Mouse (Mus musculus) thymus, postnatal 25 days (tissue): ENCODE results near the gene Slc20a1.

ENCODE experiments used
- DNase-seq: peaks from one replicate; pipeline ENCODE4 v3.0.0; 2022

The Slc20a1 gene

GRCm38 (mm10) chr2:129186291-129186919 is 12.2 kb upstream of the Slc20a1 start:
- peak; percentile 44 for DNase-seq

GRCm38 (mm10) chr2:129192392-129193150 is 6.0 kb upstream of the Slc20a1 start:
- no peak for DNase-seq

GRCm38 (mm10) chr2:129196317-129196716 is 2.2 kb upstream of the Slc20a1 start:
- no peak for DNase-seq

- DNase-seq: no peak
These were observed 1.4 kb upstream of the Slc20a1 start for GRCm38 (mm10) chr2:129197197-129197596.

DNA sequence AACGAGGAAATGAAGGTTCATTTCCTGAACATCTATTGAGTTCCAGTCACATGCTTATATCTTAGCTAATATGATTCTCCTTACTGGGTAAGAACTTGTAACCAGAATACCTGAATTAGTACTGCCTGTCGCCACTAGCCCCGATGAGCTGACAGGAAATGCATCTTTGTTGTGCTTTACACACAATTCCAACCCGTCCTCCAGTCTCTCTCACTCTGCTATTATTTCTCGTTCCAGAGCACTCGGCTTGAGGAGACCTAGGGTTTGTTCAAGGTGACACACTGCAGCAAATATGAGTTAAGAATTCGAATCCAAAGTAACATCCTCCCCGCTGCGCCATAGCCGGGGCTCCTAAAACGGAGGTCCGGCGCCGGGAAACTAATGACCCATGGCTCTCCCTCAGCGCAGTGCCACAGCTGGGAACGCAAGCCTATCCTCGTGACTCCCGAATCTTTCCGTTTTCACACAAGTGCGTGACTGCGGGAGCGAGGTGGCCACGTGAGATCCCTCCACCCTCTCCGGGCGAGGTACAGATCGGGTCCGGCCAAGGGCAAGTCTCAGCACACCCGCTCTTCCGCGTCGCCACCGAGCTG is 625 bp upstream of the Slc20a1 start:
- no peak for DNase-seq

DNA sequence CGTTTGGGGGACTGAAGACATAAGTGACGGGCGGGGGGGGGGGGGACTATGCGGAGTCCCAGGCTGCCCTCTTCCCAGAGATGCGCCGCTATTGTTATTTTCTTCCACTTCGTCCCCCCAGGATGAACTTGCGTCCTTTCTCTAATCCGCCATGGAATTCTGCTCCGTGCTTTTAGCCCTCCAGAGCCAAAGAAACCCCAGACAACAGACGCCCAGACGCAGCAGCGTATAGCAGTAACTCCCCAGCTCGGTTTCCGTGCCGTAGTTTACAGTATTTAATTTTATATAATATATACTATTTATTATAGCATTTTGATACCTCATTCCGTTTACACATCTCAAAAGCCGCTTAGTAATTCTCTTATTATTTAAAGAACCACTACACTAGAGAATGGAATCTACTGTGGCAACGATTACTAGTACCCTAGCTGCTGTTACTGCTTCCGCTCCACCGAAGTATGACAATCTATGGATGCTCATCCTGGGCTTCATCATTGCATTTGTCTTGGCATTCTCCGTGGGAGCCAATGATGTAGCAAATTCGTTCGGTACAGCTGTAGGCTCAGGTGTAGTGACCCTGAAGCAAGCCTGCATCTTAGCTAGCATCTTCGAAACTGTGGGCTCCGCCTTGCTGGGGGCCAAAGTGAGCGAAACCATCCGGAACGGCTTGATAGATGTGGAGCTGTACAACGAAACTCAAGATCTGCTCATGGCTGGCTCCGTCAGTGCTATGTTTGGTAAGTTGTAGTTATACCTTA is 943 bp downstream of the Slc20a1 start:
- DNase-seq: no peak

GRCm38 (mm10) chr2:129205000-129205399 is 6.4 kb downstream of the Slc20a1 start:
- DNase-seq: no peak

- DNase-seq: no peak
These were observed 8.3 kb downstream of the Slc20a1 start for GRCm38 (mm10) chr2:129206824-129207223.

DNA sequence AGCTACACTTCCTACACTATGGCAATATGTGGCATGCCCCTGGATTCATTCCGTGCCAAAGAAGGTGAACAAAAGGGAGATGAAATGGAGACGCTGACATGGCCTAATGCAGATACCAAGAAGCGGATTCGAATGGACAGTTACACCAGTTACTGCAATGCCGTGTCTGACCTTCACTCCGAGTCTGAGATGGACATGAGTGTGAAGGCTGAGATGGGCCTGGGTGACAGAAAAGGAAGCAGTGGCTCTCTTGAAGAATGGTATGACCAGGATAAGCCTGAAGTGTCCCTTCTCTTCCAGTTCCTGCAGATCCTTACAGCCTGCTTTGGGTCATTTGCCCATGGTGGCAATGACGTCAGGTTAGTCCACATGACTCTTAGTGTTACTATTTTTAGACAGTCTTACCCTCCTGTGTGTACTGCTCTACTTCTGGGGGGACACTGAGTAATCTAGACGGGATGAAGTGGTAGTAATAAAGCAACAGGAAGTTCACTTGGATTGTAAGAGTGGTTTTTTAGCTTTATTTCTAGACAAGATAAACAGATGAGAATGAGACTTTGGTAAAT is 9.7 kb downstream of the Slc20a1 start:
- DNase-seq: no peak

DNA sequence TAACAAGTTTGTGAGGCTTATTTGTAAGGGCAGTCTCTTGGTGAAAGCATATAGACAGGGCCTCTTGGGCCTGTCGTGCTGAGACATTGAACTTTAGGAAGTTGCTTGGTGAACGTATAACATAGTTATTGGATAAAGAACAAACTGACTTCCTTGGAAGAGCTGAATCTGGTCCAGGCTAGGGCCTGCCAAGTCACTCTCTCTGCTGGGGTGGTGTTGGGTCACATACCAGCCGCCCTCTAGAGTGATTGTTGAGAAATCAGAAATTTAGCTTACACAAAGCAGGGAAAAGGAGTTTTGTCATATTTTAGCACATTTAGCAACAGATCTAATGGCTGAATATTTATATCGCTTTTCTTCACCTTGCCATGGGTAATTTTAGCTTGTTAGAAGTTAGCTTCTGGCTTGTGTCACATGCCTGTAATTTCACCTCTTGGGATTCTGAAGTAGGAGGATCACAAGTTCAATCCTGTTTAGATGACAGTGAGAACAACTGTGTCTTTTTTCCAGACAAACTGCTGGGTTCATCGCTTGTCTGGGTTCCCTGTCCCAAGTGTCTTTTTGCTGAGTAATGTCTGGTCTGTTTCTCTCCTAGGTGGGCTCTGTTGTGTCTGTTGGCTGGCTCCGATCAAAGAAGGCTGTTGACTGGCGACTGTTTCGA is 11.7 kb downstream of the Slc20a1 start:
- no peak for DNase-seq

- DNase-seq: no peak
These were observed 12.7 kb downstream of the Slc20a1 start for GRCm38 (mm10) chr2:129211255-129211654.

GRCm38 (mm10) chr2:129211957-129212356 is 13.4 kb downstream of the Slc20a1 start:
- DNase-seq: no peak

- no peak for DNase-seq
These were observed 14.0 kb downstream of the Slc20a1 start for GRCm38 (mm10) chr2:129212566-129212965.

- DNase-seq: no peak
These were observed 16.2 kb downstream of the Slc20a1 start for GRCm38 (mm10) chr2:129214774-129215173.

DNA sequence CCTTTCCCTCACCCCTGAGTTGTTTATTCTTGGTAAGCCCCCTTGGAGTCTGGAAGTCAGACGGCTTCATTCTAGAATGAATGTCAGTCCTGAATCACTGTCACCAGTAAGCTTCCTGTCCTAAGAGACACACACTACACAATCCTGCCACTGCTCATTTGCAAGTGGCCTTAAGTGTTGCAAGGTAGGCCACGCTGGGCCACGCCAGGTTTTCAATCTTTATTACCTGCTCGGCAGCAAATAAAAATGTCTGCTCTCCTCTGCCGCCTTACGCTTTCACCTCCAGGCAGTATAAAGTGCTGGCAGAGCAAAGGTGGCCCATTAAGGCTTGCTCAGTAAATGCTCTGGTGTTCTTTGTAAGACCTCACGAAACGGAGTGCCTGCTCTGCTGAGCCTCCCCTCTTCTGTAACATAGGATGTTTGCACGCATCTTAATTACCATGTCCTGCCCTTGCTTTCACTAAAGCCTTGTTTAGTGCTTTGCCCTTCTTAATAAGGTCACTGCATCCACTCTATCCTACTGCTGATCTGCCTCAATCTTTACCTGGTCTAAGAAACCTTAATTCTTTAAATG is 19.1 kb downstream of the Slc20a1 start:
- DNase-seq: no peak

DNA sequence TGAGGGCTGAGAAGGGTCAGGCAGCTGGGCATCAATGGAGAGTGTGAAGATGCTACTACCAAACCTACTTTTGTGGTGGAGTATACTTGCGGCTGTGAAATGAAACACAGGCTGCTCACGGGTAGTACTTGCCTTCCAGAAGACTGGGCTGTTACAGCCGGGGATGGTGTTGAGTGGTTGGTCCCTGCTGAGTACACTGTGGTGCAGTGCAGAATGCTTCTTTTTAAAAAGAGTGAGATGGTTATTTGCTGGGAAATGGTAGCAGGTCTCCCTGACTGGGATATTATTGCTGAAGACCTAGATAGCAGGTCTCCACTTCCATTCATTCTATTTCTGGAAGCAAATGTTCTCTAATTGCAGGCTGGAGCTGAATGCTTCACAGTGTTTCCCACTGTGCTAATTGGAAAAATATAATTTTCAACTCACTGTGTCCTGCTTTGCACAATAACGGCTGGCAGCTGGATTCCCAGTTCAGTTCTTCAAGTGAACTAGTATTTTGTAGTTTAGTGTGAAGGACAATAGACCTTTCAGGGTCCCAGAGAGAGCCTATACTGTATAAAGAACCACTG is 20.1 kb downstream of the Slc20a1 start:
- DNase-seq: no peak

GRCm38 (mm10) chr2:129221097-129221632 is 22.6 kb downstream of the Slc20a1 start:
- DNase-seq: no peak

GRCm38 (mm10) chr2:129224178-129224577 is 25.6 kb downstream of the Slc20a1 start:
- DNase-seq: no peak

DNA sequence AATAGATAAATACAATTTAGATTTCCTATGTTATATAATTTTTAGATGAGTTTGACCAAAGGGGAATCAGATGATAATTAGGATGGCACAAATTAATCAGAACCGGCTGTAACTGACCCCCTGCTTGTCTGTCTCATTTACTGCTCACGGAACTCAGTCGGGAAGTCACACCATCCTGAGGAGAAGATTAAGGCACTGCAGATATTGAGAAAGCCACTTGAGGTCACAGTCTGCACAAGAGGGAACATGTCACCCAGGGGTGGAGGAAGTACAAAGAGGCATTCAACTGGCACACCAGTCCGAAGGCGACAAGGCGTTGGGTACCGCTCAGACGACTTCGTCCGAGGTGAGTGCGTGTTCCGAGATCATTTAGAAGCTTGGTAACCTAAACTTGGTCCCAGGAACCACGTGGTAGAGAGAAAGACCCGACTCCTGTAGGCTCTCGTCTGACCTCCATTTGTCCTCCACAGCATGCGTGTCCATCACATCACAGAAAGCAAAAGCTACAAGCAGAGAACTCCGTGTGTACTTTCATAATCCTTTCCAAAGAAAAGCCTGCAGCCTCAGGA is 26.8 kb downstream of the Slc20a1 start:
- no peak for DNase-seq

DNA sequence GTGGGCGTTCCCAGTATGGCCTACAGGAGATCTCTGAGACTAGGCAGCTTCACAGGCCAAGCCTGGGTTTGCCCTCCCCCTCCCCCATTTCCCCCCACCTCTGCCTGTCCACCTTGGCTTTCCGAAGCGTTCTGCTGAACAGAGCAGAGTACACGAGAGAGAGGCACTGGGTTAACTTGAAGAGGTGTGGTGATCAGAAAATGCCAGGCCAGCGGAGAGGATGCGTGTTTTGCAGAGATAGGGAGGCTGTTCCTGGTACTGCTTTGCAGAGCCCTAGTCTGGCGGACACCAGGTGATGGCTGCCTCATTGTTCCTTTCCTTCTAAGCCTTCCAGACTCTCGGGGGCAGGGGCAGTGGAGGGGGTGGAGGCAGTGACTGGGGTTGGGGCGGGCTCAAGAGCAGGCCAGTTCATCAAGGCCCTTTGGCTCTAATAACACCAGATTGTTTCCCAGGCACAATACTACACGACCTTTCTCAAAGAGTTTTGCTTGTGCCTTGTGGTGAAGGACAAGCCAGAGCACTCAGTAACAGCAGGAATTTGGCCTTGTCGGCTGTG is 27.8 kb downstream of the Slc20a1 start:
- DNase-seq: no peak

GRCm38 (mm10) chr2:129227011-129227529 is 28.5 kb downstream of the Slc20a1 start:
- no peak for DNase-seq
